Mouse (Mus musculus) urinary bladder, postnatal 36 days (tissue): Measurements from ENCODE around the gene Slc8a1.

Experiments used
- DNase-seq, 2 experiments: peaks; one replicate each; pipeline ENCODE4 v3.0.0; 2022; ENCODE audit warnings: low spot score in 2 of 2, mixed read lengths in 1 of 2

Slc8a1 gene

GRCm38 (mm10) chr17:81738311-81738755, at the start of gene Slc8a1:
TSS of gene Slc8a1 (minus strand) at chr17:81738377.
- no peak for DNase-seq

- DNase-seq = peak; percentile 18 to 23
These were observed 49.2 kb upstream of the Slc8a1 start for GRCm38 (mm10) chr17:81787350-81787749.

GRCm38 (mm10) chr17:81782326-81782725, 44.1 kb upstream of the Slc8a1 start:
- no peak for DNase-seq

DNA sequence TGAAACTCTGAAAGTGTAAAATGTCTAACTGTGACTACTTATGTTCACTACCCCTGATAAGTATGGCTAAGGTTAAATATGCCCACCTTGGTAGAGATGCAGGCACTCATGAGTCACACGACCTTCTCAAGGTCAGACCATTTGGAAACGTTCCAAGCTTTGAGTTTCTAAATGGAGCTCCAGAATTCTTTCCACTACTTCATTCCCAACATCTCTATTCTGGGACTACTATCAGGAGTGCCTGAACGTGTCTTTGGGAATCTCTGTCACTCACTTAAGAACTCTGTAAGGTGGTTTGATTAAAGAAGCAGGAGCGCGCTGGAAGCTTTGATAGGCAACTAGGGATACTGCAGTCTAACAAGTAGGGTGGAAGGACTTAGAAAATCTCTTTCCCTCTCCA, 43.3 kb upstream of the Slc8a1 start:
- no peak for DNase-seq

DNA sequence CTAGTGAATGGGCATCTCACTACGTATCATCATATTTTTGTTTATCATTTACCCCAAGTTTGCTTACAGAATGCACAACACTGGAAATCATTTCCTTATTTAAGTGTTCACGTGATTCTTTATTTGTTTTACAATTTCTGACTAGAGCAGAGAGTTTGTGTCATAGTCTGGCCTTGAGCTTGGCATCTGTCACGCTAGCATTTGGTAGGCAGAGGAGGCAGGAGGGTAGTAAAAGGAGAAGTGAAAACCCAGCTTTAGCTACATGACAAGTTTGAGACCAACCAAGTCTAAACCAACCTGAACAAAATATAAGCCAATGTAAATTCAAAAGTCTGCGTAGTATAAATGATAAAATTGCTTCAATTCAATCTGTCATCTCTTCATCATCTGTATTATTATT, 41.7 kb upstream of the Slc8a1 start:
- DNase-seq = no peak

GRCm38 (mm10) chr17:81750664-81751063, 12.5 kb upstream of the Slc8a1 start:
- DNase-seq = no peak

- no peak for DNase-seq
These were observed 4.9 kb upstream of the Slc8a1 start for GRCm38 (mm10) chr17:81743034-81743433.

DNA sequence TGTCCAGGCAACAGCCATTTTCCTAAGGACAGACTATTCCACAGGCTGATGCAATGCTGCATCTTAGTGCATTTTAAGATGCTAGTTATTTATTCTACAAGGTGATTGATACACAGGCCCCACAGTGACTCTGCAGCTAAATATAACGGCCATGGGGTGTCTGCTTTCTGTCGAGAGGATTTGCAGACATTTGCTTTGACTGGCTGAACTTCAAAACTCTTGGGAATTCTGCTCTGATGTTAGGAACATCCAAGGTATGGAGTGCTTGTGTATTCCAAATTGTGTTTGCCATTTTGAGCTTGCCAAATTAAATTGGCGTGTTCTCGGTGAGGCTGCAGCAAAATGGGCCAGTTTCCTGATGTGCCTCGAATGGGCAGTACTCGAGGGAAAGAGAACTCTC, 2.4 kb upstream of the Slc8a1 start:
- no peak for DNase-seq

GRCm38 (mm10) chr17:81737779-81738178, 398 bp downstream of the Slc8a1 start:
- DNase-seq = no peak

DNA sequence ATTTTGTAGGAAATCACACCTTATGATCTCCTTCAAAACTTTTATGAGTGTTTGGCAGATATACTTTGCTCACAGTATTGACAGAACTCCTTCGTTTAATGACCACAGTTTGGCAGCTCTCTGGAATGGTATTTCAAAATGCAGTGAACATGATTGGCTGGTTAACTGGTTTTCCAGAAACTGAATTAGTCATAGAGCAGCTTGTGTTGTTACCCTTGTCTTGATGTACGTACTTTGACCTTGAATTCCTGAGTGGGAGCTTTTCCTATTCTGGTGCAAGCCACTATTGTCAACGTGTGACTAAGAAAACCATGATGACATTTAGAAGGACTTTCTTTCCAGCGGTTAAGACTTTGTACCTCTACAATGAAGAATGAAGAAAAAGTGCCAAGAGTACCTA, 868 bp downstream of the Slc8a1 start:
- DNase-seq = no peak

GRCm38 (mm10) chr17:81735583-81735982, 2.6 kb downstream of the Slc8a1 start:
- no peak for DNase-seq

DNA sequence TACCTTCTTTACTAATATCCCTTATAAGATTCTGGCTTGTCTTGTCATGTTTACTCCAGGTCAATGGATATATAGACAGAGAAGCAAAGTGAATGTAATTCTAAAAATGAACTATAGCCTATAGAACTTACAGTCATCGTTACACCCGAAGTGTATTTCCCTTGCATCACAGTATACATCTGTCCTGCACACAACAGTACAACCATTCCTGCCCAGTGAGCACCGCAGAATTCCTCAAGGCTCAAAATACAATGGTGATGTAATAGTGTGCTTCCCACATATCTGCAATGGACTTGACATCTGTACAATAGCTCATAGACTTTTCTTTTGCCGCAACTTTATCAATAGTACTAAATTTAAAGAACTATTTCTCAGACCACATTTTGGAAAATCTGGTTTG, 8.3 kb downstream of the Slc8a1 start:
- no peak for DNase-seq

GRCm38 (mm10) chr17:81712273-81712751, 25.9 kb downstream of the Slc8a1 start:
- DNase-seq = no peak

- no peak for DNase-seq
These were observed 33.4 kb downstream of the Slc8a1 start for GRCm38 (mm10) chr17:81704761-81705160.

DNA sequence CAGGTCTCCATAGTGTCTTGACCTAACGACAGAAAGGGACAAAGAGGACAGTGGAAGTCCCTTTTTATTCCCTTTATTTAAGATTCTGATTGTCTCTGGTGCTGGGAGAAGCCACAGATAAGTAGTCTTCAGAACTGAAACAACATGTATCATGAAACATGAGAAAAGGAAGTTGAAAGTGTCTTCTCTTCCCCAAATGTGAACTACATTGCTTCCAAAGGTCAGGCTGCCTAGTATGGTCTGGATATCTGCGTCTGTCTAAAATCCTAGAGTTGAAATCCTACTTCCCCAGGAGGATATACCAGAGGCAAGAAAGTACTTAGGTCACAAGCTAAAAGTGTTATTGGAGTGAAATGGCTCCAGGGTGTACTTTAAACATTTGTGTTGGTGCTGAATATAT, 34.9 kb downstream of the Slc8a1 start:
- no peak for DNase-seq

DNA sequence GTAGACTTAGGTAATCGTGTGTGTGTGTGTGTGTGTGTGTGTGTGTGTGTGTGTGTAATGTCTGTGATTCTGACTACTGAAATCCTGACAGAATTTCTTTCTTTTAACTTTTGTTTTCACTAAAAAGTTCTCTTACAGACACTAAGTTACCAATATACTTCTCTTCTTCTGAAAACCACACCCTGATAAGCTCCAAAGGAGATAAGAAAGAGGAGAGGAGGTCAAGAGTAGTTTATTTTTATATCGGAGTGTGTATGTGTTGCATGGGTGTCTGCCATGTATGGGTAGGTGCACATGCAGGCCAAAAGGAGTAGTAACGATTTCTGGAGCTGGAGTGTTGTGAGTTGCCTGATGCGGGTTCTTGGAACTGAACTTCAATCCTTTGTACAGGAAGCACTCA, 36.5 kb downstream of the Slc8a1 start:
- DNase-seq = no peak

DNA sequence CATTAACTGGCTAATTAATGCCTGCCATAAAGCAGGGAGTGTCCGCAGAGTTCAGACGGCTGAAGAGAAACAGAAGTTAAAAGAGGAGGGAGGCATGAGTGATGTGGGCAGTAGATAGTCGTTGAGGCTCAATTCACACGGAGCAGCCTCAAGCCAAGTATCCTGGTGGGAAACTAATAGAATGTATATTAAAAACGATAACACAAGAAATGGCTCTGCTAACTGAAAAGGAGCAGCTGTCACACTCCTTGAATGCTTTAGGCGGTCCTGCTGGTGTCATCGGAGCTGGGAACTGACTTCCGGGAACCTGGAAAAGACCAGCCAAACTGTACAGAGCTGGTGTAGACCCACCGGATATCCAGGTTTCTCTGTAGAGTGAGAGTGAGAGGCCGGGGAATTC, 39.4 kb downstream of the Slc8a1 start:
- no peak for DNase-seq

GRCm38 (mm10) chr17:81697695-81698094, 40.5 kb downstream of the Slc8a1 start:
- no peak for DNase-seq

DNA sequence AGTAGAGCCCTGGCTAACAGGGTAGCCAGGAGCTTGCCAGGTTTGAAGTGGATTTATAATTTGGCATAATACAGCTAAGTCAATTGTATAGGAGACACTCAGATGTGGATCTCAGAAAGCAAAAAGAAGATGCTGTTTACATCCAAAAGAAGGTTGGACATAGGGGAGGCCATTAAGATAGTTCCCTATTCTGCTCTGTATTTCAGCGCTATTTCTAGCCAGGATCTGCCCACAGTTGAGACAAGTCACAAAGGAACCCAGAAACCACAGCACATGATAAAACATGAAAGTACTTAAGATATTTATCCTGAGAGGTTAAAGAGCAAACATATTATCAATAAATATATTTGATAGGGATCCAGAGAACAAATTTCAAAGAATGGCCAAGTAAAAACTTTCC, 43.2 kb downstream of the Slc8a1 start:
- DNase-seq = no peak

DNA sequence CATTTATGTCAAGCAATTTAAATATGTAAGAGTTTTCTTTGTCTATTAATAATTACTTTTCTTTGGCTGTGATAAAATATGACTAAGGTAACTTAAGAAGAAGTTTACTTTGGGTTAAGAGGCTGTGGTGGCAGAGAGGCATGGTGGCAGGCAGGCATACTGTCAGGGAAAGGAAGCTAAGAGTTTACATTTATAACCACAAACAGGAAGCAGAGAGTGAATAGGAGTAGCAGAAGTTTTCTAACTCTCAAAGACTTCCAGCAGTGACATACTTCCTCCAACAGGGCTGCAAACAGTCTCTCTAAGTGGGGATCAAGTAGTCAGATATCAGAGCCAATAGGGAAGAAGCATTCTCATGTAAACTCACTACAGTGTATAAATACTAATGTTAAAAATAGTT, 58.6 kb downstream of the Slc8a1 start:
- DNase-seq = no peak

- DNase-seq = no peak
These were observed 60.7 kb downstream of the Slc8a1 start for GRCm38 (mm10) chr17:81677450-81677849.

DNA sequence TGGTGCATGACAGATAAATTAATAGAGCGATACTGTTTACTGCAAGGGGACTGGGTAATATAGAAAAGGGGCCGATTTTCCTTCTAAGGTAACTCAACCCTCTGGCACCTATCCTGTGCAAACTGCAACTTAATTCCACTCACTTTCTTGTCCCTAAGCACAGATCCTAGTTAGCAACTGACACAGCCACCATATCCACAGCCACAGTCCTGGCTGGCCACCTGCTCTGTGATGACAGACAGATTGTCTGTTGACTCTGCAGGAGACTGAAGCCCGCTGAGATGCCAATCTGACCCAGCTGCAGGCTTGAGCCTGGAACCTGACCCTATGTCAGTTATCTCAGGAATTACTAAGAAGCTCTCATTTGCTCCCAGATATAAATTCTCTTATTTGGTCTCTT, 62.0 kb downstream of the Slc8a1 start:
- no peak for DNase-seq

GRCm38 (mm10) chr17:81671245-81671644, 66.9 kb downstream of the Slc8a1 start:
- DNase-seq = no peak
